Mouse (Mus musculus): ENCODE data around the gene Ankrd55. TPM values are rescaled to one million over a fixed set of nuclear protein-coding genes. Genes with fewer than 3 reads are reported as not detected.
A peak's percentile ranks its signal among the peaks of the same experiment; 100 is the strongest.

Ankrd55 gene
- total and polyA plus RNA-seq, 3 experiments = 1.1 to 2.2 (median 1.1) TPM

- no peak for TF ChIP-seq NRF1 (IDR thresholded peaks at IDR 0.05; ENCODE audit: low read depth, low read length)
- no peak for TF ChIP-seq USF2 (conservative IDR thresholded peaks at IDR 0.05; ENCODE audit: low read depth, low read length)
- TF ChIP-seq ZNF384 (IDR thresholded peaks at IDR 0.05; ENCODE audit: low read depth, low read length) = no peak
- TF ChIP-seq JUN (IDR thresholded peaks at IDR 0.05; ENCODE audit: insufficient read depth, low read depth, low read length) = no peak
- TF ChIP-seq ZC3H11A (IDR thresholded peaks at IDR 0.05; ENCODE audit: low read depth, low read length) = no peak
- peak; percentile 78; the same call in 1 of the 2 replicates for TF ChIP-seq MAFK (IDR thresholded peaks at IDR 0.05; ENCODE audit: insufficient replicate concordance, low read length)
- no peak for TF ChIP-seq BHLHE40 (IDR thresholded peaks at IDR 0.05; ENCODE audit: low read depth, low read length)
- no peak for TF ChIP-seq HCFC1 (IDR thresholded peaks at IDR 0.05; ENCODE audit: low read depth, low read length)
- TF ChIP-seq JUND (conservative IDR thresholded peaks at IDR 0.05; ENCODE audit: low read depth, low read length) = no peak
- Histone ChIP-seq H3K27ac (ENCODE audit: insufficient read depth, low read depth) (no peak overlapping the region), H3K27me3 (replicated peaks) (no peaks in the 10 kb centered on the region), H3K4me1 (ENCODE audit: control insufficient read depth in 1 of 2, insufficient read depth in 2 of 2) (peaks cover 16 to 27% of the 10 kb centered on the region in 2 experiments), H3K9ac (ENCODE audit: insufficient read depth, low read depth) (no peak overlapping the region), H3K36me3 (replicated peaks in 1 of 2; ENCODE audit: control insufficient read depth in 1 of 2, insufficient read depth in 1 of 2, low read length in 1 of 2) (no peaks in the 10 kb centered on the region), H3K4me3 (replicated peaks in 1 of 3; ENCODE audit: low read depth in 2 of 3, low read length in 2 of 3, poor library complexity in 1 of 3) (no peak overlapping the region), H3K9me3 (replicated peaks; ENCODE audit: low read length) (no peaks in the 10 kb centered on the region), H3K4me2 (ENCODE audit: insufficient read depth, low read depth, poor library complexity, severe bottlenecking) (no peak overlapping the region), H3K79me2 (replicated peaks; ENCODE audit: control insufficient read depth, extremely low read depth, insufficient read depth, poor library complexity, severe bottlenecking) (no peaks in the 10 kb centered on the region)
- in situ Hi-C loops (cut with MboI; ENCODE audit: low pct_ligation_motif_present, low pct_unique_long_range_greater_than_20kb, low sequenced_read_pairs) (no loop called here), dilution Hi-C loops (cut with MboI; ENCODE audit: extremely low pct_ligation_motif_present, extremely low pct_unique_long_range_greater_than_20kb, low sequenced_read_pairs) (no loop called here)
- no peak for DNase-seq (ENCODE audit: extremely low read depth)
Observed at GRCm38 (mm10) chr13:112375766-112376165, 87.5 kb downstream of the Ankrd55 start.

GRCm38 (mm10) chr13:112378782-112379305 lies 90.6 kb downstream of the Ankrd55 start:
- in situ Hi-C loops (cut with MboI; ENCODE audit: low pct_ligation_motif_present, low pct_unique_long_range_greater_than_20kb, low sequenced_read_pairs) = no loop called here
- no peak for TF ChIP-seq POLR2A (IDR thresholded peaks at IDR 0.05; ENCODE audit: low read depth, low read length)
- peak; percentile 85 for TF ChIP-seq TCF12 (IDR thresholded peaks at IDR 0.05; ENCODE audit: low read depth, low read length)
- TF ChIP-seq RAD21 (IDR thresholded peaks at IDR 0.05; ENCODE audit: low read depth, low read length) = no peak
- TF ChIP-seq ETS1 (conservative IDR thresholded peaks at IDR 0.05; ENCODE audit: low read depth, low read length) = 0 out of 2 replicates have a peak, but pooled peaks have one; percentile 34
- TF ChIP-seq NELFE (IDR thresholded peaks at IDR 0.05; ENCODE audit: low read depth, low read length) = no peak
- no peak; the same call in 1 of the 2 replicates for TF ChIP-seq MEF2A (IDR thresholded peaks at IDR 0.05; ENCODE audit: borderline replicate concordance, low read depth, low read length)
- TF ChIP-seq KAT2A (IDR thresholded peaks at IDR 0.05; ENCODE audit: insufficient replicate concordance, low read length) = no peak
- peak; percentile 84; the same call in 1 of the 2 replicates for TF ChIP-seq IRF4 (IDR thresholded peaks at IDR 0.05; ENCODE audit: low read depth, low read length)
- no peak for TF ChIP-seq HCFC1 (IDR thresholded peaks at IDR 0.05; ENCODE audit: low read depth, low read length)
- TF ChIP-seq USF1 (IDR thresholded peaks at IDR 0.05; ENCODE audit: low read depth, low read length) = no peak
- no peak for TF ChIP-seq JUN (IDR thresholded peaks at IDR 0.05; ENCODE audit: insufficient read depth, low read depth, low read length)
- TF ChIP-seq MAZ (IDR thresholded peaks at IDR 0.05; ENCODE audit: low read depth, low read length) = no peak
- peak; percentile 90 for TF ChIP-seq EP300 (IDR thresholded peaks at IDR 0.05; ENCODE audit: low read length)
- no peak for TF ChIP-seq NRF1 (IDR thresholded peaks at IDR 0.05; ENCODE audit: low read depth, low read length)
- TF ChIP-seq ELF1 (IDR thresholded peaks at IDR 0.05; ENCODE audit: low read depth, low read length) = no peak
- peak; percentile 98 for TF ChIP-seq ZNF384 (IDR thresholded peaks at IDR 0.05; ENCODE audit: low read depth, low read length)
- TF ChIP-seq MYC (IDR thresholded peaks at IDR 0.05; ENCODE audit: low read depth, low read length) = 0 out of 2 replicates have a peak, but pooled peaks have one; percentile 21
- TF ChIP-seq SMC3 (IDR thresholded peaks at IDR 0.05; ENCODE audit: low read depth, low read length) = no peak
- peak; percentile 46; the same call in 1 of the 2 replicates for TF ChIP-seq BHLHE40 (IDR thresholded peaks at IDR 0.05; ENCODE audit: low read depth, low read length)
- TF ChIP-seq CTCF (conservative IDR thresholded peaks at IDR 0.05 in 1 of 2, IDR thresholded peaks at IDR 0.05 in 1 of 2; ENCODE audit: low read depth in 2 of 2, low read length in 2 of 2) = no peak
- TF ChIP-seq TBP (conservative IDR thresholded peaks at IDR 0.05; ENCODE audit: low read depth, low read length) = no peak
- TF ChIP-seq MAFK (IDR thresholded peaks at IDR 0.05; ENCODE audit: insufficient replicate concordance, low read length) = no peak
- H3K27ac ChIP-seq (ENCODE audit: insufficient read depth, low read depth) = peak overlapping the region; percentile 7; the same call in 1 of the 2 replicates

More at GRCm38 (mm10) chr13:112378782-112379305, 90.6 kb downstream of the Ankrd55 start:
- H3K4me1 ChIP-seq (ENCODE audit: control insufficient read depth in 1 of 2, insufficient read depth in 2 of 2) = peaks cover 16 to 39% of the 10 kb centered on the region in 2 experiments
- H3K4me2 ChIP-seq (ENCODE audit: insufficient read depth, low read depth, poor library complexity, severe bottlenecking) = peak overlapping the region; percentile 75
- H3K9ac ChIP-seq (ENCODE audit: insufficient read depth, low read depth) = no peak overlapping the region
- H3K4me3 ChIP-seq (replicated peaks in 1 of 3; ENCODE audit: low read depth in 2 of 3, low read length in 2 of 3, poor library complexity in 1 of 3) = no peak overlapping the region
- no peaks in the 10 kb centered on the region for H3K79me2 ChIP-seq (replicated peaks; ENCODE audit: control insufficient read depth, extremely low read depth, insufficient read depth, poor library complexity, severe bottlenecking)
- no peaks in the 10 kb centered on the region for H3K36me3 ChIP-seq (replicated peaks in 1 of 2; ENCODE audit: control insufficient read depth in 1 of 2, insufficient read depth in 1 of 2, low read length in 1 of 2)
- dilution Hi-C loops (cut with MboI; ENCODE audit: extremely low pct_ligation_motif_present, extremely low pct_unique_long_range_greater_than_20kb, low sequenced_read_pairs) = no loop called here
- no peaks in the 10 kb centered on the region for H3K9me3 ChIP-seq (replicated peaks; ENCODE audit: low read length)
- H3K27me3 ChIP-seq (replicated peaks) = no peaks in the 10 kb centered on the region
- DNase-seq (ENCODE audit: extremely low read depth) = peak; percentile 21
